Mouse (Mus musculus) CH12.LX (cell line): ENCODE results near the gene Ugt1a10. TPM values are rescaled to one million over a fixed set of nuclear protein-coding genes. Genes with fewer than 3 reads are reported as not detected.

ENCODE experiments used
- DNase-seq: peaks from one replicate; pipeline ENCODE4 v3.0.0-alpha.2; 2013; ENCODE audit errors: extremely low read depth
- H3K27ac ChIP-seq: 2 replicates; pipeline ENCODE4 v1.5.1; 2012; ENCODE audit warnings: low read depth, mild to moderate bottlenecking, control low read depth, moderate library complexity; ENCODE audit not compliant: insufficient read depth
- H3K27me3 ChIP-seq: replicated peaks from 2 replicates; pipeline ENCODE3; 2012; ENCODE audit warnings: inconsistent platforms
- H3K36me3 ChIP-seq, 2 experiments: replicated peaks in 1 of 2; 2 replicates each; pipeline versions ENCODE3 to v1.6.1; 2012; ENCODE audit warnings: inconsistent platforms in 1 of 2, low read length in 1 of 2, mild to moderate bottlenecking in 1 of 2, mixed read lengths in 1 of 2, moderate library complexity in 1 of 2; ENCODE audit not compliant: control insufficient read depth in 1 of 2, insufficient read depth in 1 of 2
- H3K4me1 ChIP-seq, 2 experiments: 2 replicates each; pipeline ENCODE4 v1.6.1; 2012; ENCODE audit warnings: inconsistent platforms in 1 of 2, moderate library complexity in 1 of 2; ENCODE audit not compliant: insufficient read depth in 2 of 2, control insufficient read depth in 1 of 2
- H3K4me2 ChIP-seq: 2 replicates; pipeline ENCODE4 v1.6.1; 2012; ENCODE audit warnings: low read depth, mild to moderate bottlenecking, control low read depth; ENCODE audit not compliant: poor library complexity, insufficient read depth, severe bottlenecking
- H3K4me3 ChIP-seq, 3 experiments: fragments of 150-350 bp in 1 of 3; sonication (generic) in 1 of 3; replicated peaks in 1 of 3; 2 replicates each; pipeline versions ENCODE3 to v1.5.1; 2011 to 2012; ENCODE audit warnings: low read depth in 2 of 3, low read length in 2 of 3, mild to moderate bottlenecking in 2 of 3, moderate library complexity in 2 of 3, control low read depth in 1 of 3, improper control_type of control experiment in 1 of 3, inconsistent platforms in 1 of 3, mixed read lengths in 1 of 3; ENCODE audit not compliant: poor library complexity in 1 of 3
- H3K79me2 ChIP-seq: replicated peaks from 2 replicates; pipeline ENCODE4 v1.6.1; 2012; ENCODE audit warnings: mild to moderate bottlenecking, moderate library complexity; ENCODE audit not compliant: control insufficient read depth, poor library complexity, insufficient read depth, severe bottlenecking; ENCODE audit errors: extremely low read depth
- H3K9ac ChIP-seq: 2 replicates; pipeline ENCODE4 v1.6.1; 2012; ENCODE audit warnings: low read depth, mild to moderate bottlenecking, control low read depth, moderate library complexity; ENCODE audit not compliant: insufficient read depth
- H3K9me3 ChIP-seq: replicated peaks from 2 replicates; pipeline ENCODE3; 2012; ENCODE audit warnings: low read length, inconsistent platforms, mixed read lengths
- BHLHE40 ChIP-seq: IDR thresholded peaks from 2 replicates; pipeline ENCODE4 v1.6.1; 2011; ENCODE audit warnings: mild to moderate bottlenecking, low read depth, low read length, improper control_type of control experiment
- CHD1 ChIP-seq: IDR thresholded peaks from 2 replicates; pipeline ENCODE4 v1.6.1; 2012; ENCODE audit warnings: low read depth, low read length, improper control_type of control experiment, inconsistent platforms
- GABPA ChIP-seq: IDR thresholded peaks from 2 replicates; pipeline ENCODE4 v1.6.1; 2012; ENCODE audit warnings: low read depth, low read length, improper control_type of control experiment, inconsistent platforms; ENCODE audit not compliant: insufficient replicate concordance
- IRF4 ChIP-seq: IDR thresholded peaks from 2 replicates; pipeline ENCODE4 v1.6.1; 2014; ENCODE audit warnings: low read depth, mild to moderate bottlenecking, inconsistent platforms, low read length, improper control_type of control experiment
- JUND ChIP-seq: conservative IDR thresholded peaks from 2 replicates; pipeline ENCODE4 v1.6.1; 2011; ENCODE audit warnings: low read depth, low read length, improper control_type of control experiment
- MAFK ChIP-seq: IDR thresholded peaks from 2 replicates; pipeline ENCODE4 v1.6.1; 2011; ENCODE audit warnings: low read length, improper control_type of control experiment; ENCODE audit not compliant: insufficient replicate concordance
- MAX ChIP-seq: IDR thresholded peaks from 2 replicates; pipeline ENCODE4 v1.6.1; 2011; ENCODE audit warnings: low read length, improper control_type of control experiment
- MAZ ChIP-seq: IDR thresholded peaks from 2 replicates; pipeline ENCODE4 v1.6.1; 2012; ENCODE audit warnings: low read depth, mild to moderate bottlenecking, inconsistent platforms, low read length, improper control_type of control experiment, moderate library complexity
- MEF2A ChIP-seq: IDR thresholded peaks from 2 replicates; pipeline ENCODE4 v1.6.1; 2014; ENCODE audit warnings: low read depth, mild to moderate bottlenecking, inconsistent platforms, low read length, improper control_type of control experiment, borderline replicate concordance
- MYC ChIP-seq: IDR thresholded peaks from 2 replicates; pipeline ENCODE4 v1.6.1; 2011; ENCODE audit warnings: low read depth, mild to moderate bottlenecking, improper control_type of control experiment, low read length
- SIN3A ChIP-seq: IDR thresholded peaks from 2 replicates; pipeline ENCODE4 v1.6.1; 2012; ENCODE audit warnings: low read length, improper control_type of control experiment, inconsistent platforms
- SMC3 ChIP-seq: IDR thresholded peaks from 2 replicates; pipeline ENCODE4 v1.6.1; 2011; ENCODE audit warnings: low read depth, low read length, improper control_type of control experiment
- ZC3H11A ChIP-seq: IDR thresholded peaks from 2 replicates; pipeline ENCODE4 v1.6.1; 2012; ENCODE audit warnings: low read depth, mild to moderate bottlenecking, inconsistent platforms, low read length, improper control_type of control experiment
- dilution Hi-C: fragments of 300-500 bp; cut with MboI; formaldehyde crosslinking; loops from 2 replicates; pipeline ENCODE4 v1.14.3; 2020; ENCODE audit warnings: low sequenced_read_pairs; ENCODE audit not compliant: extremely low pct_unique_long_range_greater_than_20kb, extremely low pct_ligation_motif_present
- in situ Hi-C: fragments of 300-500 bp; cut with MboI; formaldehyde crosslinking; loops from 3 replicates; pipeline ENCODE4 v1.14.3; 2019; ENCODE audit warnings: low sequenced_read_pairs, low pct_ligation_motif_present, low pct_unique_long_range_greater_than_20kb, mixed read lengths
- polyA plus RNA-seq: library from polyadenylated mRNA; unstranded; fragments of >175 nt; gene quantifications from 2 replicates; pipeline ENCODE4 v1.2.1, GENCODE M21; 2012; ENCODE audit warnings: low read depth; ENCODE audit not compliant: insufficient read length
- total RNA-seq, 2 experiments: library from RNA; depleted of rRNA; stranded (reverse); fragments of 300-350 nt in 1 of 2; fragments of >200 nt in 1 of 2; gene quantifications; 2 replicates each; pipeline ENCODE4 v1.2.3; 2012 to 2014

Gene Ugt1a10
- total and polyA plus RNA-seq, 3 experiments = not detected

DNA sequence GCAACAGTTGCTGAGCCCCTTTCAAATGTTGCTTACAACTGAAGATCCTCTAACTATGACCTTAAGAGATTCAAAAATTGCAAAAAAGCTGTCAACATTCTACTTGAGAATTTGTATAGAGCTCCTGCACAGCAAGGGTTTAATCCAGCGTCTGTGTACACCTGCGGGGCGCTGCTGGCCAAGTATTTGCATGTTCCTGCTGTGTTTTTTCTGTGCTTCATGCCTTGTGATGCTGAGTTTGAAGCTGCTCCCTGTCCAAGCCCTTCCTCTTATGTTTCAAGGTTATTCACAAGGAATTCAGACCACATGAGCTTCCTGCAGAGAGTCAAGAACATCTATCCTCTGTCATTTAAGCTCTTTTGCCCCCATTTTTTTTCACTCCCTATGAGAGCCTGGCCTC lies 136.9 kb downstream of the Ugt1a10 start:
- Histone ChIP-seq H3K9ac (no peak overlapping the region), H3K79me2 (no peaks in the 10 kb centered on the region), H3K4me1 (0 out of 4 replicates have a peak, but pooled peaks cover 0 to 7% of the 10 kb centered on the region in 2 experiments), H3K36me3 (no peaks in the 10 kb centered on the region), H3K4me2 (no peak overlapping the region), H3K27me3 (no peaks in the 10 kb centered on the region), H3K4me3 (no peak overlapping the region), H3K9me3 (no peaks in the 10 kb centered on the region), H3K27ac (no peak overlapping the region)
- in situ Hi-C loops = no loop called here
- DNase-seq = no peak
- TF ChIP-seq MAZ (no peak), JUND (no peak)
- dilution Hi-C loops = no loop called here

DNA sequence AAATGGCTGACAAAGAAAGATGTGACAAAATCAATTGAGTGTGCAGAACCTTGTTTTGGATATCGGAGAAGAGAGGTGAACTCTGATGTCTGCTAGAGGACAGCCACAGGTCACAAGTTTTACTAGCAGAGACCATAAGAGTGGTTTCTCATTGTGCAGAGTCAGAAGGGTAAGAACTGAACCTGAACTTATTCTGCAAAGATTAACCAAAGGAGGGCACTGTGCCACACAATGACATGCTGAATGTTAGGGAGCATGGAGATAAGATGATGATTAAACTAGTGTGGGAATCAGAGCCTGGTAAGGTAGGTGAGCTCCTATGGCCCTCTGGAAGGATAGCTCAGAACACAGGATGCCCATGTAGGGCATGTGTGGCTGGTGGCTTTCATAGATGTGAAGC lies 140.5 kb downstream of the Ugt1a10 start:
- Histone ChIP-seq H3K4me2 (no peak overlapping the region), H3K27me3 (no peaks in the 10 kb centered on the region), H3K9ac (no peak overlapping the region), H3K9me3 (no peaks in the 10 kb centered on the region), H3K79me2 (no peaks in the 10 kb centered on the region), H3K27ac (no peak overlapping the region)
- TF ChIP-seq MYC (no peak), ZC3H11A (no peak), MAX (no peak), BHLHE40 (no peak), IRF4 (no peak), SIN3A (no peak), GABPA (no peak), SMC3 (no peak), CHD1 (no peak), MEF2A (no peak), MAFK (no peak)
- TF ChIP-seq, all 38 proteins: peak for 0
- no peak overlapping the region for H3K4me3 ChIP-seq
- in situ Hi-C loops (no loop called here), dilution Hi-C loops (no loop called here)
- DNase-seq = no peak
- H3K36me3 ChIP-seq = peaks cover 0 to 2% of the 10 kb centered on the region in 2 experiments
- H3K4me1 ChIP-seq = peaks cover 0 to 18% of the 10 kb centered on the region in 2 experiments; a peak in 2 of 4 replicates

DNA sequence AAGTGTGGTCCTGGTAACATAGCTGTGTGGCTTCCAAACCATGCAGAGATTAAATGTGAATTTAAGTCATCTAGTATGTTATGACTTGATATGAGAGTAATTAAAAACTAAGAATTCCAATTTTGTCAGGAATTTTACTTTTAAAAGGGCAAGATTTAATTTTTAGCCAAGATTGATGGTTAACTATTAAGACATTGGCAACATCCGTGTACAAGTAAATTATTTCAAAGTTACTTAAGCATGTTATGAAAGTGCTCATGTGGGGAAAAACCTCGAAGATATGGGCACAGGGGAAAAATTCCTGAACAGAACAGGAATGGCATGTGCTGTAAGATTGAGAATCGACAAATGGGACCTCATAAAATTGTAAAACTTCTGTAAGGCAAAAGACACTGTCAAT lies 142.3 kb downstream of the Ugt1a10 start:
- in situ Hi-C loops (no loop called here), dilution Hi-C loops (no loop called here)
- Histone ChIP-seq H3K9me3 (no peaks in the 10 kb centered on the region), H3K27ac (no peak overlapping the region), H3K79me2 (no peaks in the 10 kb centered on the region), H3K9ac (no peak overlapping the region), H3K4me1 (peaks cover 0 to 11% of the 10 kb centered on the region in 2 experiments; a peak in 2 of 4 replicates), H3K27me3 (no peaks in the 10 kb centered on the region), H3K36me3 (peaks cover 0 to 2% of the 10 kb centered on the region in 2 experiments), H3K4me2 (no peak overlapping the region), H3K4me3 (no peak overlapping the region)
- DNase-seq = no peak
- no peak for TF ChIP-seq SIN3A
